Mouse (Mus musculus): ENCODE results near the gene Rpl36a. TPM values are rescaled to one million over a fixed set of nuclear protein-coding genes. Genes with fewer than 3 reads are reported as not detected.

The Rpl36a gene
- polyA plus RNA-seq, 1 experiment from 2014 or later, result 172 TPM

DNA sequence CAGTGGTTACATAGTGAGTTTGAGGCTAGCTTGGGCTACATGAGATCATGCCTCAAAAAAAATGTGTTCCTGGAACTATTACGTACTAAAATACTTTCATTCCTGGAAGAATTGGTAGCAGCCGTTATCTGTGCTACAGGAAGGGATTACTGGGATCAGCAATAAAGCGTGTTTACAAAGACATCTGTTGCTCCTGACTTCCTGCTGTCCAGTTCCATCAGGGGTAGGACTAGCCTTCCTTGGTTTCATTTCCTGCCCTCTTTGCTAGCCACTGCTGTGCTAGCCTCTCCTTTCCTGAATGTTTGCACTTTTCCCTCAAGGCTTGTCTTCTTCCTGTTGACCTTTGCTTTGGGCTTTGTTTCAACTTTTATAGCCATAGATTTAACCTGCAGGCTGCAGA lies 50.4 kb downstream of the Rpl36a start:
- Histone ChIP-seq H3K4me1 (ENCODE audit: control insufficient read depth, insufficient read depth, low read length) (no peaks in the 10 kb centered on the region), H3K9me3 (replicated peaks; ENCODE audit: control insufficient read depth, low read length) (no peaks in the 10 kb centered on the region), H3K9ac (ENCODE audit: low read length) (no peak overlapping the region), H3K4me3 (ENCODE audit: low read length) (no peak overlapping the region), H3K27ac (ENCODE audit: low read length) (no peak overlapping the region), H3K27me3 (ENCODE audit: control insufficient read depth, insufficient read depth, low read length) (no peaks in the 10 kb centered on the region; the same call in 1 of the 2 replicates), H3K4me2 (ENCODE audit: low read depth, low read length) (no peak overlapping the region), H3K36me3 (ENCODE audit: control insufficient read depth, insufficient read depth) (no peaks in the 10 kb centered on the region)
- no peak for ATAC-seq (replicated peaks; ENCODE audit: extremely low read depth, insufficient read depth, low FRiP score)
- 54% methylated on average over 3 of the region's 3 CpGs for WGBS

Other genes starting within 250 kb of the Rpl36a start
- 0.25 and 0.29 TPM in 2 replicates for gene Drp2, start 181.1 kb upstream of the Rpl36a start, polyA plus RNA-seq (2015; fragmentation: Nextera tagmentation; extraction: Ambion mirVana)
- not detected in 2 replicates for gene Taf7l, start 109.2 kb upstream of the Rpl36a start, polyA plus RNA-seq (2015; fragmentation: Nextera tagmentation; extraction: Ambion mirVana)
- gene Timm8a1, start 43.8 kb upstream of the Rpl36a start, polyA plus RNA-seq (2015; fragmentation: Nextera tagmentation; extraction: Ambion mirVana), result 80.5 and 81.6 TPM in 2 replicates
- 0.89 and 1.6 TPM in 2 replicates for gene Btk, start 2.1 kb upstream of the Rpl36a start, polyA plus RNA-seq (2015; fragmentation: Nextera tagmentation; extraction: Ambion mirVana)
- gene Gla, start 15.5 kb downstream of the Rpl36a start, polyA plus RNA-seq (2015; fragmentation: Nextera tagmentation; extraction: Ambion mirVana), result 2.4 and 2.7 TPM in 2 replicates
- gene Hnrnph2, start 15.5 kb downstream of the Rpl36a start, polyA plus RNA-seq (2015; fragmentation: Nextera tagmentation; extraction: Ambion mirVana), result 118 and 146 TPM in 2 replicates
- 3.1 and 3.8 TPM in 2 replicates for gene Armcx4, start 100.9 kb downstream of the Rpl36a start, polyA plus RNA-seq (2015; fragmentation: Nextera tagmentation; extraction: Ambion mirVana)
- gene Armcx1, start 132.3 kb downstream of the Rpl36a start, polyA plus RNA-seq (2015; fragmentation: Nextera tagmentation; extraction: Ambion mirVana), result 41.8 and 43.7 TPM in 2 replicates
- 15.5 and 16.5 TPM in 2 replicates for gene Armcx6, start 165.8 kb downstream of the Rpl36a start, polyA plus RNA-seq (2015; fragmentation: Nextera tagmentation; extraction: Ambion mirVana)
- 84.1 and 90.9 TPM in 2 replicates for gene Armcx3, start 170.9 kb downstream of the Rpl36a start, polyA plus RNA-seq (2015; fragmentation: Nextera tagmentation; extraction: Ambion mirVana)
- 54.2 and 57.4 TPM in 2 replicates for gene Armcx2, start 223.6 kb downstream of the Rpl36a start, polyA plus RNA-seq (2015; fragmentation: Nextera tagmentation; extraction: Ambion mirVana)